Mouse (Mus musculus) heart, embryonic 10.5 days (tissue): Measurements from ENCODE around the gene Lmx1b. TPM values are rescaled to one million over a fixed set of nuclear protein-coding genes. Genes with fewer than 3 reads are reported as not detected.

Experiments used
- DNase-seq: peaks from one replicate; pipeline ENCODE4 v3.0.0-alpha.2; 2017; ENCODE audit warnings: low spot score
- H3K27ac ChIP-seq: fragments of 300-500 bp; sonication (generic); 2 replicates; pipeline ENCODE4 v1.5.1; 2016; ENCODE audit warnings: mild to moderate bottlenecking
- H3K27me3 ChIP-seq: fragments of 300-500 bp; sonication (generic); 2 replicates; pipeline ENCODE4 v1.6.1; 2016; ENCODE audit warnings: mild to moderate bottlenecking; ENCODE audit not compliant: poor library complexity, insufficient read depth, severe bottlenecking
- H3K36me3 ChIP-seq: fragments of 300-500 bp; sonication (generic); 2 replicates; pipeline ENCODE4 v1.6.1; 2016; ENCODE audit warnings: mild to moderate bottlenecking, moderate library complexity
- H3K4me1 ChIP-seq: fragments of 300-500 bp; sonication (generic); 2 replicates; pipeline ENCODE4 v1.6.1; 2016; ENCODE audit warnings: mild to moderate bottlenecking
- H3K4me3 ChIP-seq: fragments of 300-500 bp; sonication (generic); 2 replicates; pipeline ENCODE4 v1.5.1; 2016; ENCODE audit warnings: mild to moderate bottlenecking, moderate library complexity
- H3K9me3 ChIP-seq: fragments of 300-500 bp; sonication (generic); 2 replicates; pipeline ENCODE4 v1.6.1; 2016; ENCODE audit warnings: mild to moderate bottlenecking, moderate library complexity
- WGBS: fragments of 180-500 bp; shearing (Covaris S2); methylation state at CpG from one replicate; pipeline ENCODE4 v1.1.7; 2016; 5-methylcytosine and 5-hydroxymethylcytosine counted together
- polyA plus RNA-seq: library from polyadenylated mRNA; unstranded; fragments of >200 nt; fragmentation: Nextera tagmentation; extraction: Ambion mirVana; gene quantifications from 2 replicates; pipeline ENCODE4 v1.2.1, GENCODE M21; 2016

The Lmx1b gene
- polyA plus RNA-seq, 1 experiment from 2014 or later: 0.83 TPM

DNA sequence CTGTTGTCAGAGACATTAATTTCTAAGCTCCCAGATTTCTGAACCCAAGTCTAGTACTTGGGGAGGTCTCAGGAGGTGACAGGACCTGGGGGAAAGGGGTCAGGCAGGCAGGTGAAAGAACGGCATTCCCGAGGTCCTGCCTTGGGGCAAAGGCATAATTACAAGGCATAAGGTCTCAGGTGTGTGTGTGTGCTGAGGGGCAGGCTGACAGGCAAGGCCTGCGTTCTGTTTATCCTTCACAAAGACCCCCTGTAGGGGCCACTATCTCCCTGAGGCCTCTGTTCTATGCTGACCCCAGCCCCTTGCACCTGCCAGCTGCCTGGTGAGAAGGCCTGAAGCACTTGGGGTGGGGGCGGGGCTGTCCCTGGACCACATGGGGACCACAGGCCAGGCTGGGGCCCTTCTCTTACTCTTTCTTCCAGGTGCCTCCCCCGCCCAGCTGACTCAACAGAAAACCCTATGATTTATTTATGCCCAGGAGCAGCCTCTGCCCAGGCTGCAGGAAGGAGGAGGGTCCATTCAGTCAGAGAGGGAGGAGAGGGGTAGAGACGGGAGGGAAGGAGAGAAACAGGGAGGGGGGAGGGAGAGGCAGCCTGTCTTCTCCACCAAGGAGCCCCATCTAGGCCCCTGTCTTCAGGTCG is 35.3 kb downstream of the Lmx1b start:
- H3K27ac ChIP-seq: no peak overlapping the region
- no peaks in the 10 kb centered on the region for H3K36me3 ChIP-seq
- DNase-seq: no peak
- WGBS: 23% methylated on average over 7 of the region's 7 CpGs
- peaks cover 97% of the 10 kb centered on the region for H3K27me3 ChIP-seq
- H3K4me3 ChIP-seq: no peak overlapping the region
- peaks cover 26% of the 10 kb centered on the region for H3K4me1 ChIP-seq
- H3K9me3 ChIP-seq: no peaks in the 10 kb centered on the region

GRCm38 (mm10) chr2:33600520-33600919 is 39.8 kb downstream of the Lmx1b start:
- Histone ChIP-seq H3K4me1 (peaks cover 18% of the 10 kb centered on the region), H3K36me3 (no peaks in the 10 kb centered on the region), H3K4me3 (no peak overlapping the region), H3K27ac (no peak overlapping the region), H3K9me3 (no peaks in the 10 kb centered on the region), H3K27me3 (peaks cover 78% of the 10 kb centered on the region)
- WGBS: 42% methylated on average over 6 of the region's 6 CpGs
- no peak for DNase-seq

GRCm38 (mm10) chr2:33597384-33597783 is 42.9 kb downstream of the Lmx1b start:
- Histone ChIP-seq H3K27me3 (peaks cover 60% of the 10 kb centered on the region), H3K9me3 (no peaks in the 10 kb centered on the region), H3K36me3 (no peaks in the 10 kb centered on the region), H3K27ac (no peak overlapping the region), H3K4me3 (no peak overlapping the region), H3K4me1 (peaks cover 34% of the 10 kb centered on the region)
- no peak for DNase-seq
- WGBS: 42% methylated on average over 4 of the region's 4 CpGs

DNA sequence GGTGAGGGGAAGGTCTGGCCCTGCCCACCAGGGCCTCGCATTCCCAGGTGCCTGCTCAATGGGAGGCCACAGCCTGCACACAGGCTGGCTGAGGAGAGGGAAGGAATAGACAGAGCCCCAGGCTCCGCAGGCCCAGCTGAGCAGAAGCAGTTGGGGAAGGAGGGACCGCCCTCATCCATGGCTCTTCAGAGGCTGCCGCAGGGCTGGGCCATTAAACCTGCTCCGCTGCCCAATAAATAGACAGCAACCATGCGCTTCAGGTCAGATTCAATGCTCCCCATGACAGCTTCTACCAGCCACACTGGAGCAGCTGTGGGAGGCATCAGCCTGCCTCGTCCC is 45.3 kb downstream of the Lmx1b start:
- Histone ChIP-seq H3K36me3 (no peaks in the 10 kb centered on the region), H3K27ac (0 out of 2 replicates have a peak overlapping the region, but pooled peaks have one; percentile 30), H3K9me3 (no peaks in the 10 kb centered on the region), H3K27me3 (peaks cover 50% of the 10 kb centered on the region), H3K4me1 (peaks cover 48% of the 10 kb centered on the region), H3K4me3 (no peak overlapping the region)
- WGBS: 30% methylated on average over 7 of the region's 7 CpGs
- no peak for DNase-seq

DNA sequence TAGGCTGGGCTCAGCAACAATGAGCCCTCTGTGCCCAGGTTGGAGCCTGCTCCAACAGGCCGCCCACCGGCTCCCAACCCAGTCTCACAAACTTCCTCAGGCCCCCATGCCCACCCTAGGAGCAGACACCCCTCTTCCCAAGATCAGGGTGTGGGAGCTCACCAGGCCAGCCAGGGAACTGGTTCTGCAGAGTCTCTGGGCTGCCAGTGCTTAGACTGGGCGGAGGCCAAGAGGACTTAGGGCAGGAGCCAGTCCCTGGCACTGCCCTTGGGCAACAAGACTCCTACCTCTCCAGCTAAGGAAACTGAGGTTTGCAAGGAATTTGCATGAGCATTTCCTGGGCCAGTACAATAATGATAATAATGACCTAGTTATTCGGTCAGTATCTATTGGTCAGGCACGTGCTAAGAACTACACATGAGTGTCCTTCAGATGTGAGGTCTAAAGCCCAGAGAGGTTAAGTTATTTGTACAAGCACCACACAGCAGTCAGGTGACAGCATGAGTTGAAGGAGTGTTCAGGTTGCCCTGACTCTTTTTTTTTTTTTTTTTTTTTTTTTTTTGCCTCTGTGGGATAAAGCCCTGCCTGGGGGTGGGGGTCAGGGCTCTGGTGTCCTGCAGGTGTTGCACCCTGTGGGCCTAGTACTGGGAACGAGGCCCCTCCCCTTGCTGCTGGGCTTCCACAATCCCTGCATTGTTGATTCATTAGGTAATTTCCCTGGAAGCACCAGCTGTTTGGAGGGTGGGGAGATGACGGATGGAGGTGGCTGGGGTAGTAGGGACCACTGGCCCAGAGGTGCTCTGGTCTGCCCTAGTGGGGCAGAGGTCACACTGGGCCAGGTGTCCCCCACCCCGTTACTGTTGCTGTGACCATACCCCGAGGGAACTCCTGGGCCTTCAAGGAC is 45.9 kb downstream of the Lmx1b start:
- Histone ChIP-seq H3K36me3 (no peaks in the 10 kb centered on the region), H3K9me3 (no peaks in the 10 kb centered on the region), H3K4me1 (peaks cover 48% of the 10 kb centered on the region), H3K27me3 (peaks cover 50% of the 10 kb centered on the region), H3K27ac (peak overlapping the region; percentile 84), H3K4me3 (no peak overlapping the region)
- DNase-seq: no peak
- WGBS: 47% methylated on average over 9 of the region's 9 CpGs

DNA sequence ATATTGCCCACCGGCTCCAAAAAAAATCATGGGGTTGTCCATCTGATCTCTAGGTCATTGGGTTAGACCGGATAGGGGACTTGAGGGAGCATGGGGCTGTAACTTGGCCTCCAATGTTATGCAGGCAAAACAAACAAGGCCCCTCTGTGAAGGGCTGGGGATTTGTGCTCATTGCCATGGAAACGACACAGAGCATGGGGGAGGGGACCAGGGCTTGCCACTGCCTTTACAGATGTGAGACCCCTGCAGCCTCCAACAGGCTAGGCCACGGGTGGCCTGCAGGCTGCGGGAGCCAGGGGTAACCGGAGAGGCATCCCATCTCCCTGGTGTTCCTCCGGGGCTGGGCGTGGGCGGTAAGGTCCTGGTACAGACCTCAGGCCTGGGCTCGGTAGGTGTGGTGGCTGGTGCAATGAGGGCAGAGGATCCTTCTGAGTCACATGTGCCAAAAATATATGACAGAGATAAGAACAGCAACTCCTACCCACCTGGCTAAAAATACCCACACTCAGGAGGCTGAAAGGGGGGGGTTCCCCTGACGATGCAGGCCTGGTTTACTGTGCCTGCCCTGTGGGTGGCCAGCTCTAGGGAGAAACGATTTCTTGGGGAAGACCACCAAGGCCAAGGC is 47.3 kb downstream of the Lmx1b start:
- Histone ChIP-seq H3K27me3 (peaks cover 39% of the 10 kb centered on the region), H3K9me3 (no peaks in the 10 kb centered on the region), H3K4me1 (peaks cover 48% of the 10 kb centered on the region), H3K36me3 (no peaks in the 10 kb centered on the region), H3K4me3 (peak overlapping the region; percentile 20; the same call in 1 of the 2 replicates), H3K27ac (peak overlapping the region; percentile 84)
- DNase-seq: peak; percentile 78
- 10% methylated on average over 12 of the region's 12 CpGs for WGBS

DNA sequence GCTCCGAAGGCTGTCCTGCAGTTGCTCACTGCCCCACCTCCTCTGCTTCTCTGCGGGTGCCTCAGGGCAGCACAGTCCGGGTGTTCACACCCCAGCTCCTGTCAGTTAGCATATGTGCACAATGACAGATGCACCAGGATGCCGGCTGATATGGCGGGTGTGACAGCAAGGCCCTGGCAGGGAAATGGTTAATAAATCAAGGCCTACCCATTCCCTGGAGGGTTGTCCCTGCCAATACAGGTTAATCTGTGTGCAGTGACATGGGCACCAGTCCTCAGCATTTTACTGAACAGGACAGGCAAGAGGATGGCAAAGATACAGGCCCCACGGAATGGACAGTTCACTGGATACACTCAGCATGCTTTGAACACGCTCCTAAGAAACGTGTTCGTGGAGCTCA is 51.0 kb downstream of the Lmx1b start:
- H3K36me3 ChIP-seq: no peaks in the 10 kb centered on the region
- peaks cover 45% of the 10 kb centered on the region for H3K4me1 ChIP-seq
- H3K4me3 ChIP-seq: no peak overlapping the region
- H3K27ac ChIP-seq: no peak overlapping the region
- H3K27me3 ChIP-seq: peaks cover 58% of the 10 kb centered on the region
- no peaks in the 10 kb centered on the region for H3K9me3 ChIP-seq
- DNase-seq: no peak
- 79% methylated on average over 9 of the region's 9 CpGs for WGBS

- 30% methylated on average over 29 of the region's 29 CpGs for WGBS
- Histone ChIP-seq H3K27me3 (peaks cover 85% of the 10 kb centered on the region), H3K4me3 (no peak overlapping the region), H3K27ac (peak overlapping the region; percentile 74), H3K9me3 (no peaks in the 10 kb centered on the region), H3K36me3 (no peaks in the 10 kb centered on the region), H3K4me1 (peaks cover 47% of the 10 kb centered on the region)
- no peak for DNase-seq
These were observed 55.1 kb downstream of the Lmx1b start for GRCm38 (mm10) chr2:33584937-33585910.

- WGBS: 12% methylated on average over 6 of the region's 6 CpGs
- H3K36me3 ChIP-seq: no peaks in the 10 kb centered on the region
- no peaks in the 10 kb centered on the region for H3K9me3 ChIP-seq
- no peak overlapping the region for H3K27ac ChIP-seq
- peaks cover 95% of the 10 kb centered on the region for H3K27me3 ChIP-seq
- peaks cover 47% of the 10 kb centered on the region for H3K4me1 ChIP-seq
- DNase-seq: no peak
- peak overlapping the region; percentile 13; the same call in 1 of the 2 replicates for H3K4me3 ChIP-seq
These were observed 56.5 kb downstream of the Lmx1b start for GRCm38 (mm10) chr2:33583761-33584160.

DNA sequence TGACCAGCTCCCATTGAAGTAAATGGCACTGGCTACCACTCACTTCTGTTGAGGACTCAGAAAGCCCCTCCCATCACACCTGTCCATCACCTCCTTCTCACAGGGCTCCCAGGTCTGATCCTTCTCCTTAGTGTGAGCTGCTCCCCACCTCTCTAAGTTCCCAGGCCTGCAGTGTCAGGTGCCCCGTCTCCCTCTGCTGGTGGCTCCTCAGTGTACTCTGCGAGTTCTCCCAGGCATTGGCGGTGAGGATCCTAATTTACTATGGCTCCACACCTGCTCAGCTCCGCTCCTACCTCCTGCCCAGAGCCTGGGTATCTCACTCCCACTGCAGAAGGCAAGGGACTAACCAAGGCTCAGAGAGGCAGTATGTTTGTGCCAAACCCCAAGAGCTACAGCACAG is 57.0 kb downstream of the Lmx1b start:
- H3K9me3 ChIP-seq: no peaks in the 10 kb centered on the region
- DNase-seq: no peak
- peaks cover 100% of the 10 kb centered on the region for H3K27me3 ChIP-seq
- 6% methylated on average over 4 of the region's 4 CpGs for WGBS
- H3K4me3 ChIP-seq: peak overlapping the region; percentile 13; the same call in 1 of the 2 replicates
- H3K4me1 ChIP-seq: peaks cover 47% of the 10 kb centered on the region
- H3K36me3 ChIP-seq: no peaks in the 10 kb centered on the region
- H3K27ac ChIP-seq: no peak overlapping the region

DNA sequence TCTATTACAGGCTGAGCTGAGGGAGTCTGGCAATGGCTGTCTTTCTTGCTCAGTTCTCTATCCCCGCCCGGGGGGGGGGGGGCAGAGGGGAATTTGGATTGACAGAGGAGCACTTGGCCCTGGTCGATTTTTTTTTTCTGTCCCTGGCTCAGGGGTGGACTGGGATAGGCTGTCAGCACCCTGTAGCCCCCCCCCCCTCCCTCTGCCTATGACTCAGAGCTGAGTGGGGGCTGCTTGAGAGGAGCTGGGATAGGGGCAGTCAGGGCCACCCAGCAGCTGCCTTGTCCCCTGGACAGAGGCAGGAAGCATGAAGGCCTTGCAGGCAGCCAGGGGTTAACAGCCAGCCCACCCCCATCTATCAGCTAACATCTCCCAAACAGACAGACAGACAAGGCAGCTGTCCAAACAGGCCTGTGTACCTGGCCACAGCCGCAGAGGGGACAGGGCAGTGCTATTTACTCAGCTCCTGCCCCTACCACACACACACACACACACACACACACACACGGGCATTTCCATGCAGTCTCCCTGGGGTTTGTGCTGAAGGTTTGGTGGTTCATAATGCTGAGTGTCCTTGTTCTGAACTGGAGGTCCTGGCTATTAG is 57.8 kb downstream of the Lmx1b start:
- Histone ChIP-seq H3K4me1 (peaks cover 47% of the 10 kb centered on the region), H3K27ac (0 out of 2 replicates have a peak overlapping the region, but pooled peaks have one; percentile 11), H3K9me3 (no peaks in the 10 kb centered on the region), H3K27me3 (peaks cover 100% of the 10 kb centered on the region), H3K36me3 (no peaks in the 10 kb centered on the region), H3K4me3 (no peak overlapping the region)
- 6% methylated on average over 5 of the region's 5 CpGs for WGBS
- no peak for DNase-seq

DNA sequence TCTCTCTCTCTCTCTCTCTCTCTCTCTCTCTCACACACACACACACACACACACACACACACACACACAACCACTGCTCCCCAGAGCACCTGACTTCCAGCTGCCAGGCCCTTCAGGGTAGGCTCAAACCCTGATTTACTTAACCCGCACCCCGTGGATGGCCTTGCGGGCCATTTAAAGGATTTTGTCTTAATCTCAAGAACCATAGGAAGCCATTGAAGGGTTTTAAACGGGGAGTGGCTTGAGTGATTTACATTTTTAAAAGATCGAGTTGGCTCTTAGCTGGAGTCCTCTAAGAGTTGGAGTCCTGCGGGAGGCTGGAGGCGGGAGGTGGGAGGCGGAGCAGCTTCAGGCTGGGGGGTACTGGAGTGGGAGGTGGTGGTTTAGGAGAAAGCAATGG is 58.4 kb downstream of the Lmx1b start:
- Histone ChIP-seq H3K9me3 (no peaks in the 10 kb centered on the region), H3K27ac (no peak overlapping the region), H3K4me1 (peaks cover 47% of the 10 kb centered on the region), H3K4me3 (no peak overlapping the region), H3K36me3 (no peaks in the 10 kb centered on the region), H3K27me3 (peaks cover 100% of the 10 kb centered on the region)
- 7% methylated on average over 8 of the region's 8 CpGs for WGBS
- DNase-seq: no peak
